Mouse (Mus musculus) retina, postnatal 1 day (tissue): ENCODE measurements at regions not wholly inside any gene's neighbourhood (a gene's known extent, or its start where the extent isn't known, plus 50 kb on each side); places are given as distances from the start of the nearest gene placed in this dataset.
"Not testable (repeated sequence)": the region's sequence is repeated elsewhere in the genome, so short reads cannot be mapped to it uniquely, and the experiment has no call there.

Source experiments
- DNase-seq: peaks from one replicate; pipeline ENCODE4 v3.0.0-alpha.2; 2012

DNA sequence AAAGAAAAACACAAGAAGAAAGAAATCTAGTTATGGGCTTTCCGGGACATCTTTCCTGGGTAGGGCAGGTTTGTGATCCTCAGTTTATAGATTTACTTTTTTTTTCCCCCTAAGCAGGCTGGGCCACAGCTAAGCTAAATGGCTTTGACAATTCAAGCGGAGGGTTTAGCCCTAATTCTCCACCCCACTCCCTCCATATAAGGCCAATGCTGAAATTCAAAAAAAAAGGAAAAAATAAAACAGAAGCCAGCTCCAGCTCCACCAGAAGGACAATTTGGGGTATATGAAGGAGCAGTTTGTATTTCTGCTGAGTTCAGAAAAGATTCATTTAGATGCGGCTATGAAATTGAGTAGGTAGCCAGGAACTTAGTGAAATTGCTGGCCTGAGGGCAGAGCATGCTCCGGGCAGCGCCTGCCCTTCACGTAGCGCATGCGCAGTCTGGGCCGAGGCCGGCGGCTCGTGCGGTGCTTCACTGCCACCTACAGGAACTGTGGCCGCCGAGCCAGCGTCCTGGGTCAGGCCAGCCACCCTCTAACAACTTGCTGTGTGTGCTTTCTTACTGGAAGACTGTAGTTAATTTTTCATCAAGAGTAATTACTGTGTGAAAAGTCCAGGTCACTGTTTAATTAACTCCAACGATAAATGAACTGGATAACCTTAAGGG lies 364.5 kb downstream of the Lrig3 start:
- DNase-seq, result peak; percentile 89

DNA sequence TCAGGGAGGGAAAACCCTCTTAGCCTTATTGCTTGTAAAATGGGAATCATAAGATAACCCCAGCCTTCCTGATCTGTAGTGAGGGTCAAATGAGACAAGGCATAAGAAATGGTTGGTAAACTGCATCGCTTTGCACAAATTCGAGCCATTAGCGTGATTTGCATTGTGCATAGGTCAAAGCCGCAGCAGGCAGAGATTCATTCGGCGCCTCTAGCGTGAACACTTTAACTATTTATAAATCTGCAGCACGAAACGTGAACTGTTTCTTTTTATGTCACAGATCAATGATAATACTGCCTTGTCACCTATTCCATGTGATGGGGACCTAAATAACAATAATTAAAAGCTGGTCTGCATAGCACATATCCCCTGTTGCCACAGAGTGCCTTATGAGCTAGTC lies 354.9 kb downstream of the Lrig3 start:
- DNase-seq, result no peak

- DNase-seq, result no peak
Observed at GRCm38 (mm10) chr10:126319795-126320194, 353.8 kb downstream of the Lrig3 start.

DNA sequence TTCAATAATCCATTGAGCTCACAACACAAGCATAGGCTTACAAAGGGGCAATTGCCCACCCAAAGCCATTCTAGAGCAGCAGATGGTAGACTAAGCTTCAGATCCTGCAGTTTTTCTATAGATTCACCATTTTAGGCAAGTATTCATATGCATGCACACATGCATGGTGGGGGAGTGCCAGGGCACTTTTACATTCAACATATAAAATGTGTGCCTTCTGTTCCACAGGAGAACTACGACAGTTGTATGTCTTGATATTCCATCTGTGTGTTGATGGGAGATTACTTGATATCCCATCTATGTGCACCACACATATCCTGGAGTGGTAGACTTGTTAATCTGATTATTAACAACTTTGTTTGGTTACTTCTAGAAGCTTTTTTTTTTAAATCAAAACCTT lies 334.0 kb downstream of the Lrig3 start:
- DNase-seq, result no peak

- DNase-seq, result no peak
Observed at GRCm38 (mm10) chr10:126298211-126298610, 332.2 kb downstream of the Lrig3 start.

- DNase-seq, result no peak
Observed at GRCm38 (mm10) chr10:126295853-126296252, 329.9 kb downstream of the Lrig3 start.

DNA sequence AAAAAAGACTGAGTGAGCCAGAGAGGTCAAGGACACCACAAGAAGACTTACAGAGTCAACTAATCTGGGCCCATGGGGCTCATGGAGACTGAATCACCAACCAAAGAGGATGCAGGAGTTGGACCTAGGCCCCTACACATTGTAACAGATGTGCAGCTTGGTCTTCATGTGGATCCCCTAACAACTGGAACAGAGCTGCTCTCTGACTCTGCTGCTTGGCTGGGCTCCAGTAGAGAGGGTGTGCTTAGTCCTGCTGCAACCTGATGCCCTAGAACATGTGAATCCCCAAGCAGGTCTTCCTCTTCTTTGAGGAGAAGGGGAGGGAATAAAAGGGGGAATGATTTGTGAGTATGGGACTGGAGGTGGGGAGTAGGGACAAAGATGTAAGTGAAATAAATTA lies 325.8 kb downstream of the Lrig3 start:
- DNase-seq, result no peak

DNA sequence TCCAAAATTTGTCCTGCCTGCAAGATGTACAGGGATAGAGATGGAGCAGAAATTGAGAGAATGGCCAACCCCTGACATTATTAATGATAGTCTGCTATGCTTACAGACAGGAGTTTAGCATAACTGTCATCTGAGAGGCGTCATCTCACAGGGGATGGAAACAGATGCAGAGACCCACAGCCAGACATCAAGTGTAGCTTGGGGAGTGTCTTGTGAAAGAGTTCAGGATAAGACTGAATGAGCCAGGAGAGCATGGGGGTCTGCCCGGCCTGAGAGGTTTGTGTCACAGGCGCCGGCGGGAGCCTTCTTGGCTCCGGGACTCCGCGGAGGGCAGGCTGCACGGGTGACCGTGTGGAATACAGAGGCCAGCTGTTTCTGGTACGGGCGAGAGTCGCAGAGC lies 319.1 kb downstream of the Lrig3 start:
- DNase-seq, result not testable (repeated sequence)

- DNase-seq, result no peak
Observed at GRCm38 (mm10) chr10:126270376-126270775, 304.4 kb downstream of the Lrig3 start.

- DNase-seq, result no peak
Observed at GRCm38 (mm10) chr10:126267321-126267998, 301.5 kb downstream of the Lrig3 start.

- DNase-seq, result no peak
Observed at GRCm38 (mm10) chr10:126257171-126257570, 291.2 kb downstream of the Lrig3 start.

- no peak for DNase-seq
Observed at GRCm38 (mm10) chr10:126254198-126254597, 288.2 kb downstream of the Lrig3 start.

- DNase-seq, result peak; percentile 25
Observed at GRCm38 (mm10) chr10:126249176-126249575, 283.2 kb downstream of the Lrig3 start.

GRCm38 (mm10) chr10:126243051-126243450 lies 277.1 kb downstream of the Lrig3 start:
- no peak for DNase-seq

GRCm38 (mm10) chr10:126239536-126239935 lies 273.6 kb downstream of the Lrig3 start:
- no peak for DNase-seq
